Mouse (Mus musculus) mouse embryonic stem cell (cell line): Measurements from ENCODE around the gene Rnf216.

ENCODE experiments used
- in situ Hi-C, 2 experiments: fragments of 300-500 bp; cut with MboI; formaldehyde crosslinking; loops; 1 replicate in 1 of 2; 3 replicates in 1 of 2; pipeline ENCODE4 v1.14.3; 2019 to 2020; ENCODE audit warnings: low sequenced_read_pairs in 2 of 2, low pct_unique_long_range_greater_than_20kb in 1 of 2, mixed read lengths in 1 of 2; ENCODE audit not compliant: unreplicated experiment in 1 of 2

Gene Rnf216

GRCm38 (mm10) chr5:143035271-143035670, 77.5 kb downstream of the Rnf216 start:
- in situ Hi-C loops = loop anchor here (5.0 kb wide), 2 partner anchors 93 to 98 kb away; no protein-coding TSS in a partner anchor

- in situ Hi-C loops = no loop called here
Measured at GRCm38 (mm10) chr5:143034108-143034507, 78.7 kb downstream of the Rnf216 start.

DNA sequence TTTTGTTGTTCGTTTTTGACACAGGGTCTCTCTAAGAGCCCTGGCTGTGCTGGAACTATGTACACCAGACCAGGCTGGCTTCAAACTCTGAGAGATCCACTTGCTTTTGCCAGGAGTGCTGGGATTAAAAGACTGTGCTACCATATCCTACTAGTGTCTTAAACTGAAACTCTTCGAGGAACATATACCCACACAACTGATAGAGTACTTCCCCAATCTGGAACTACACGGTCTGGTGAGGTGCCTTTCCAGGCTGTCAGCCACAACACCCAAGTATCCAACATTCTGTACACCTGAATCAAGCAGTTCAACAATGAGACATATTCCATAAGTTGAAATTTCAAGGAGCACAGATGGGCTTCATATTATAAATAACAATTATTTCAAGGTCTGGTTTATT, 79.5 kb downstream of the Rnf216 start:
- in situ Hi-C loops = no loop called here

- in situ Hi-C loops = no loop called here
Measured at GRCm38 (mm10) chr5:143032639-143033146, 80.1 kb downstream of the Rnf216 start.

DNA sequence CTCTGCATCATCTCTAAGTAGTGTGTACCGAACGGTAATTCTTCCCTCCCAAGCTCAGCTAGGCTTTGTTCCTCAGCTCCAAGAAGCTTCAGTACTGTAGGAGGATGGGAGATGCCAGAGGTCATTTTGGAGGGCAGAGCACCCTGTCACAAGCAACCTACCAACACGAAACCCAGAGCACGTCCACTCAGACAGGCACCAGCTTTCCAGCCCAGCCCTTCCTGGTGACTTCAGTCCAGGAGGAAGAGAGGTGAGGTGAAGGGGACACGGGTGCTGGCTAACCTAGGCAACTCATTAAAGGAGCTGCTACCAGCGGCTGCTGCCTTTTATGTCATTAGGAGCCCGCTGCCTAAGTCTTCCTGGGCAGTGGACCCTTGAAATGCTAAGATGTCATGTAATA, 81.1 kb downstream of the Rnf216 start:
- in situ Hi-C loops = no loop called here

DNA sequence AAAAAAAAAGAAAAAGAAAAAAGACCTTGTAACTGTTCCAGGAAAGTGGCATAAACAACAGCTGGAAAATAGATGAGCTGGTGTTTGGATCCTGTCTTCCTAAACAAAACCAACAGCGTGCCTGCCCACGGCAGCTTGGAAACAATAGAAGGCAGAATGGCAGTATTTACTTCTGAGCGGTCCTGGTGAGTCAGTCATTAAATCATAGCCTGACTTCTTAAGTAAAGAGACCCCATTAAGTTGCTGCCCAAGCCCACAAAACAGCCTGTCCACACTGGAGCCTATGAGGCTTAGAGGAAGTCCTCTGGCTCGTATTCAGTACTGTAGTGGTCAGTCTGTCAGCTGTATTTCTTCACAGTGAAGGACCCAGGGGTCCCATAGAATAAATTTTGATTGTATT, 81.6 kb downstream of the Rnf216 start:
- in situ Hi-C loops = no loop called here

DNA sequence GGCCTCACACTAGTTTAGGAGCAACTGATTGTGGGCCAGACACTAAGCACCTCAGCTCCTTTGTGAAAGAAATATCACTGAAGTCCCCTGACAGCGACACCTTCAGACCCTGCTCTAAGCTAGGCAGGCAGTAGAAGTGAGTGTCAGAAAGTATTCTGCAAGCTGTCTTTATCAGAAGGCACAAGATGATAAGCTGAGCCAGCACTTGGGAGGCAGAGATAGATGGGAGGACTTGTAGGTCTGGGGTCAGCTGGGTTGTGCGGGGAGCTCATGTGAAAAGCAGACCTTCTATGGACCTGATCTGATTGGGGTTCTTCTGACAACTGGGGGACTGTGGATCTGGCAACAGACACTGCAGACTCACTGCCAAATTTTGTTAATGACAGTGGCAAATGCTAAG, 88.9 kb downstream of the Rnf216 start:
- in situ Hi-C loops = no loop called here

DNA sequence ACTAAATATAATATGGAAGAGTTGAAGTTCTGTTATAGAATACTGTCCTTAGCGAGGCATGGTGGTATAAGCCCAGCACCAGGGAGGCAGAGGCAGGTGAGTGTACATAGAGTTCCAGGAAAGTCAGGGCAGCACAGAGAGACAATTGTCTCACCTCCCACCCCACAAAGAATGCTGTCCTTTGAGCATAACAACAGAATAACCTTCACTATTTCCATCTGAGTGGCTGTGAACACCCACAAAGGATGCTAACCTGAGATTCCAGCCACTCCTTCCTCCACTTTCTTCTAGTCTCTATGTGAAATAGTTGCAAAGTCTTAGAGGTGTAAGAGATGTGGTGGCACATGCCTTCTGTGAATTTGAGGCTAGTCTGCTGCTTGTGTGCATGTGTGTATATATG, 89.8 kb downstream of the Rnf216 start:
- in situ Hi-C loops = no loop called here

- in situ Hi-C loops = no loop called here
Measured at GRCm38 (mm10) chr5:143017401-143017800, 95.4 kb downstream of the Rnf216 start.

- in situ Hi-C loops = no loop called here
Measured at GRCm38 (mm10) chr5:143009383-143009782, 103.4 kb downstream of the Rnf216 start.

- in situ Hi-C loops = no loop called here
Measured at GRCm38 (mm10) chr5:143000654-143001500, 111.9 kb downstream of the Rnf216 start.

- in situ Hi-C loops = no loop called here
Measured at GRCm38 (mm10) chr5:143000091-143000490, 112.7 kb downstream of the Rnf216 start.

- in situ Hi-C loops = no loop called here
Measured at GRCm38 (mm10) chr5:142998171-142998570, 114.6 kb downstream of the Rnf216 start.

DNA sequence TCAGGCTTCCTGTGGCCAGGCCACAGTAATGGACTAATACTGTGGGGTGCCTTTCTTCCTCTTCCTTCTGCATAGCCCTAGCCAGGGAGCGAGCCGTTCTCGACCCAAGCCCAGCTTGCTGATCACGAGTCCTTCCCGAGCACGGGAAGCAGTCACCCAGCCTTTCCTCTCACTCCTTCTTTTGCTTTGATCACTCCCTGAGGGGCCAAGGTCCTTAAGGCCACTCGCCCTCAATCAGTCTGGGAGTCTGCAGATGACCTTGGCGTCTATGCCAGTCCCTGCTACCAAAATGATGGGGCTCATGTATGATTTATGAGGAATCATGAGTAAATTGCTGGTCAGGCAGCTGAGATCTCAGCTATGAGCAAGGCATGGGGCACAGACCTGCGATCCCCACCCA, 115.3 kb downstream of the Rnf216 start:
- in situ Hi-C loops = no loop called here

- in situ Hi-C loops = no loop called here
Measured at GRCm38 (mm10) chr5:142994746-142995145, 118.0 kb downstream of the Rnf216 start.

DNA sequence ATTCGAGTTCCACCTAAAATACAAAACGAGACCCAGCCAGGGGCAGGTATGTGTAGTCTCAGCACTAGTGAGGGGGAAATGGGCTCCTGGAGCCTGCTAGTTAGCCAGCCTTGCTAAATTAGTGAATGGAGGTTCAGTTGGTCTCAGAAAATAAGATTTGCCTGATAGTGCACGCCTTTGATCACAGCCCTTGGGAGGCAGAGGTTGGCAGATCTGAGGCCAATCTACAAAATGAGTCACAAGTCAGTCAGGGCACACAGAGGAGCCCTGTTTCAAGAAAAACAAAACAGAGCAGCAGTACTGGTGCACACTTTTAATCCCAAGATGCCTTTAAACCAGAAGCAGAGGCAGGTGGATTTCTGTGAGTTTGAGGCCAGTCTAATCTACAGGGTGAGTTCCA, 123.6 kb downstream of the Rnf216 start:
- in situ Hi-C loops = loop anchor here in 1 of 2 experiments (5.0 kb wide), 1 partner anchor 42 kb away; no protein-coding TSS in a partner anchor

DNA sequence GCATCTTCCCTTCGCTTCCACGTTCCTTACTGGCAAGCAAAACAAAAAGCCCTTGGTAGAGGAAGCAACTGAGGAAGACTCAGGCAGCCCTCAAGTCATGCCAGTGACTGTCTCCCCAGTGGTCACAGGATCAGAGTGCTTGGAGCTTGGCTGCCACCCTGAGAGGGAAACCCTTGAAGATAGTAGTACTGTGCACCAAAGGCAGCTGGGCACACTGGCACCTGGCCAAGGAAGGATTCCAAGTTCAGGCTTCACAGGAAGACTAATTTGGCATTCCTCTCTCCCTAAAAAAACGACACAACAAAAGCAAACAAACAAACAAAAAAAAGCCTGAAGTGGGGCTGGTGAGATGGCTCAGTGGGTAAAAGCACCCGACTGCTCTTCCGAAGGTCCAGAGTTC, 124.3 kb downstream of the Rnf216 start:
- in situ Hi-C loops = loop anchor here in 1 of 2 experiments (5.0 kb wide), 1 partner anchor 41 kb away; no protein-coding TSS in a partner anchor

DNA sequence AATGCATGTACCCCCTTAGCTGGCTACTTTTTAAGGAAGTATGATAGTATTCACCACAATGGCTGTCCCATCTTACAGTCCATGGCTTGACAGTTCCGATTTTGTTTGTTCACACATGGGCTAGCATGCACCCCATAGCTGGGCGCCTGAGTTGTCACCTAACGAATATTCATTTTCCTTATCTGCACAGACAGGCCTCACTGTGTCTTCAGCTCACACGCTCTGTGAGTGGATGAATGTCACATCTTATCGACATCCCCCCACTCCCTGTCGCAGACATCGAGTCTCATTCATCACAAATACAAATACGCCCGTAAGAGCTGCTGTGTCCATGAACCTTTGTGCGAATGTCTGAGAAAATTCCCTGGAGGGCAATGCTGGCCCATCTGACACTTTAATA, 128.5 kb downstream of the Rnf216 start:
- in situ Hi-C loops = no loop called here

GRCm38 (mm10) chr5:142983174-142983573, 129.6 kb downstream of the Rnf216 start:
- in situ Hi-C loops = no loop called here
